Mouse (Mus musculus) liver, adult 2 months (tissue): ENCODE data around the gene Rasal1.

Experiments used
- CTCF ChIP-seq: fragments of 200-500 bp; IDR thresholded peaks from 2 replicates; pipeline ENCODE4 v1.5.1; 2011; ENCODE audit warnings: low read depth, low read length, control low read depth
- POLR2A ChIP-seq: fragments of 200-500 bp; IDR thresholded peaks from 2 replicates; pipeline ENCODE4 v1.6.1; 2011; ENCODE audit warnings: low read length, control low read depth; ENCODE audit not compliant: insufficient read depth; ENCODE audit errors: extremely low read depth

DNA sequence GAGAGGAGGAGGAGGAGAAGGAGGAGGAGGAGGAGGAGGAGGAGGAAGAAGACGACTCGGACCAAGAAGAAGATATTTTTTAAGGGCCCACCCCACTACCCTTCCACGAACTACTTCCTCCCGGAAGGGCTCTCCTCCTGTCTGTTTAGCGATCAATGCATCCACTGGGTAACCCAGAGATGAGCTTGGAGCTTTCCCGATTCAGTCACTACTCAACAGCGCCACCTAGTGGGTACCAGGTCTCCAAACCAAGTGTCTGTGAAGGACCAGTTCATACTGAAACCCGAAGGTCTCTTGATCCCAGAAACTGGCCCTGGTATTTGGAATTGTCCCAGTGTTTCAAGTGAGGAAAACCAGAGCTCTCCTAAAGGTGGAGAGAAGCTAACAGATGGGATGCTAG is 42.9 kb upstream of the Rasal1 start:
- TF ChIP-seq CTCF (peak; percentile 78), POLR2A (no peak)
